Mouse (Mus musculus) thymus, adult 2 months (tissue): ENCODE data around the gene Bcl7a. TPM values are rescaled to one million over a fixed set of nuclear protein-coding genes. Genes with fewer than 3 reads are reported as not detected.

Experiments
- DNase-seq: peaks from one replicate; pipeline ENCODE4 v3.0.0; 2021
- H3K27ac ChIP-seq: fragments of 200-500 bp; 2 replicates; pipeline ENCODE4 v1.5.1; 2012; ENCODE audit warnings: low read length, control low read depth; ENCODE audit not compliant: control insufficient read depth, insufficient read depth
- H3K27me3 ChIP-seq: fragments of 200-500 bp; 2 replicates; pipeline ENCODE4 v1.6.1; 2012; ENCODE audit warnings: mild to moderate bottlenecking, low read length, moderate library complexity, mixed read lengths; ENCODE audit not compliant: control insufficient read depth, insufficient read depth
- H3K36me3 ChIP-seq: fragments of 200-500 bp; 2 replicates; pipeline ENCODE4 v1.6.1; 2012; ENCODE audit warnings: mild to moderate bottlenecking, low read length, moderate library complexity; ENCODE audit not compliant: control insufficient read depth, insufficient read depth
- H3K4me1 ChIP-seq: fragments of 200-500 bp; replicated peaks from 2 replicates; pipeline ENCODE4 v1.6.1; 2012; ENCODE audit warnings: low read length; ENCODE audit not compliant: control insufficient read depth, insufficient read depth
- H3K4me3 ChIP-seq: fragments of 200-500 bp; 2 replicates; pipeline ENCODE4 v1.5.1; 2012; ENCODE audit warnings: mild to moderate bottlenecking, low read length, control low read depth, moderate library complexity; ENCODE audit not compliant: control insufficient read depth, insufficient read depth
- CTCF ChIP-seq: fragments of 200-500 bp; IDR thresholded peaks from 2 replicates; pipeline ENCODE4 v1.5.1; 2012; ENCODE audit warnings: mild to moderate bottlenecking, control low read depth, low read length, moderate library complexity, borderline replicate concordance; ENCODE audit not compliant: control insufficient read depth, poor library complexity, insufficient read depth; ENCODE audit errors: extremely low read depth
- POLR2A ChIP-seq: fragments of 200-500 bp; IDR thresholded peaks from 2 replicates; pipeline ENCODE4 v1.6.1; 2012; ENCODE audit warnings: mild to moderate bottlenecking, low read length, control low read depth, moderate library complexity; ENCODE audit not compliant: control insufficient read depth, poor library complexity, insufficient read depth; ENCODE audit errors: extremely low read depth
- WGBS: fragments of 180-500 bp; shearing (Covaris S2); methylation state at CpG from one replicate; pipeline ENCODE4 v1.1.7; 2018; 5-methylcytosine and 5-hydroxymethylcytosine counted together
- polyA plus RNA-seq: library from polyadenylated mRNA; depleted of rRNA; stranded (reverse); fragments of >200 nt; gene quantifications from 2 replicates; pipeline ENCODE4 v1.2.3, GENCODE M21; 2012; rRNA removed

The Bcl7a gene
- 29.4 and 34.4 TPM in 2 replicates for polyA plus RNA-seq

DNA sequence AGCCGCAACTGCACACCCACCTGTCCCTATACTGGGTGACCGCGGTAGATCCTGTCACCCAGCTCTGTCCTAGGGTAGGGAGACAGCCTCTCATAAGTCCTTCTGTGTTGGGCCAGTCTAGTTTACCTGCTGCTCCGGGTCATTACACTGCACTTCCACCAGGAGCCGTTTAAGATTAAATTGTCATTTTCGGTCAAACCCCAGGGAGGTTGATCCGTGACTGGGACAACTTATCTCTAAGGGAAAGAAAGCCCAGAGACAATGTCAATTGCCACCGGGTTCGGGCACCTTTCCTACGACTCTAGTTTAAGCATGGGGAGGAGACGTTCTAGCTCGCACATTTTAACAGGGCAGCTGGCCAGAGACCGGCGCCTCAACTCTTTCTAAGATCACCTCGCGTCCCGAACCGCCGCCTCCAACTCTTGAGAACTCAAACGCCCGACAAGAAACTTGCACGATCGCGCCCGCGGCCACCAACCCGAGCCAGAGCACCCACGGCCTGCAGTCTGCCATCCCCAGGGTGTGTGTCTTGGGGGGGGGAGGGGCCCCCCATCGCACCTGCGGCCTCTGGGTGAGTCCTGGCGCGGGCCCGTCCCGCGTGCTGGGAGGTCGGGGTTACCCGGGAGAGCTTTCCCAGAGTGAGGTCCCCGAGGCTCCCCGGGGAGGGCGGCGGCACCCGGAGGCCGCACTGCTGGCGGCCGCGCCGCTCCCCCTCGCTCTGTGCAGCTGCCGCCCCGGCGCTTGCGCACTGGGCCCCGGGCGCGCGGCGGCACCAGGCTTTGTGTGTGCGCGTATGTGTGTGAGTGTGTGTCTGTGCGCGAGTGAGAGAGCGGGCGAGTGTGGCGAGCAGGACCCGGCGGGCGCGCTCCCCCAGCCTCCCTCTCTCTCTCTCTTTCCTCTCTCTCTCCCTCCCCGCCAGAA is at the start of gene Bcl7a:
Gene Bcl7a (plus strand): TSS at position 128 of the 921 bp plus-strand sequence.
- peak within 1 kb of the TSS; percentile 70 for H3K27ac ChIP-seq
- peak; percentile 79 for TF ChIP-seq POLR2A
- no peak for TF ChIP-seq CTCF
- WGBS: under 1% methylated on average over 67 of the region's 69 CpGs
- no peaks in the 10 kb centered on the region for H3K27me3 ChIP-seq
- DNase-seq: peak; percentile 94
- H3K36me3 ChIP-seq: no peaks in the 10 kb centered on the region
- peak within 1 kb of the TSS; percentile 75 for H3K4me3 ChIP-seq
- H3K4me1 ChIP-seq: peaks cover 20% of the 10 kb centered on the region

- Histone ChIP-seq H3K4me1 (no peaks in the 10 kb centered on the region), H3K27ac (no peak overlapping the region), H3K27me3 (no peaks in the 10 kb centered on the region), H3K36me3 (no peaks in the 10 kb centered on the region), H3K4me3 (no peak overlapping the region)
- DNase-seq: no peak
- 82% methylated on average over 9 of the region's 9 CpGs for WGBS
- TF ChIP-seq POLR2A: no peak
- no peak for TF ChIP-seq CTCF
Observed at GRCm38 (mm10) chr5:123294653-123295052, 49.0 kb upstream of the Bcl7a start.

DNA sequence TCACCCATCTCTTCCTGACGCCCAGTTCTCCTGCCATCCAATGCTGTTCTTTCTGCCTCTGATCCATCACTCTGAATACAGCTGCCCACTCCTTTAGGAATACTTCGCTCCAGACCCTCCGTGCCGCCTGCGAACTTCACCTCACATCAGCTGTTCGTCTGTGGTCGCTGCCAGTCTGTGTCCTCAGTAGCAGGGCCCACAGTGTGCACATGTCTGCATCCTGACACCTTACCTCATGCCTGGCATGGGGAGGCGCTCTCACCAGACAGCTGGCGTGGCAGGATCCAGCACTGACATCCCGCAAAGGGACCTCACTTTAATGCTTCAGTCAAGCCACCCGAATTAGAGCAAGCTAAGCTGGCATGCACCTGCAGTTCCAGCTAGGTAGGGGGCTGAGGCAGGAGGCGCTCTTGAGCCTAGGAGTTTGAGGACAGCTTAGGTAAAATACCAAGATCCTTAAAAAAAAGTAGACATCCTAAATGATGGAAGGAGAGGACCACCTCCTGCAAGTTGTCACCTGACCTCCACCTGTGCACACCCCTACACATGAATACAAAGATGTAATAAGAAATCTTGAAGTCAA is 47.3 kb upstream of the Bcl7a start:
- no peaks in the 10 kb centered on the region for H3K36me3 ChIP-seq

DNA sequence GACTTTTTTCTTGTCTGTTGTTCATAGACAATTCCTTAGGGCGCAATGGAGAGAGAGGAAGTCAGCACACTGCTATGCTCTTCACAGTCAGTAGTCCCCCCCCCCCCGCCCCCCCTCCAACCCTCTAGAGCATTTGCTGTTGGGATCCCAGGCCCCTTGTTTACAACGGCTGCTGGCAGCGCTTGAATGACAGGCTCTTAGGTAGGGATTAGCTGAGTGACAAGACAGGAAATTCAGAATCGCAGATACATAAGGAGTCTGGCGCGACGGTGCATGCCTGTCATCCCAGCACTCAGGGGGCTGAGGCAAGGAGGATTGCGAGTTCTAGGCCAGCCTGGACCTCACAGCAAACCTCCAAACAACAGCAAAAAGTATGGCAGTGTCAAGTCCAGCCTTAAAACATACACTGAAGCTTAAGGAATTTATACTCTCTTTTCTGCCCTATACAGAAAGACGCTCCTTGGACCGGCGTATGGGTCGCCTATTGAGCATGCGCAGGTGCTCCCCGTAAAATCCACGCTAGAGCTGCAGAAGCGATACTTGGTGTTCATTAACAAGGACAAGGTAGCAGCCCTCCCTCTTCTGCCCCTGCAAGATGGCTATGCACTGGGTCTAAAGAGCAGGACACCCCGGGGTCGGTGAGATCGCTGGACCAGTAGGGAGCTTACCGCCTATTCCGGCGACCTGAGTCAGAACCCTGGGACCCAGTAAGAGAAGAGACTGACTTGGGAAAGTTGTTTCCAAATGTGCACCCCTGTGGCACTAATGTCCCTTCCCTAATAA is 46.5 kb upstream of the Bcl7a start:
- H3K27me3 ChIP-seq: no peaks in the 10 kb centered on the region
- no peak overlapping the region for H3K4me3 ChIP-seq
- H3K27ac ChIP-seq: no peak overlapping the region
- H3K36me3 ChIP-seq: no peaks in the 10 kb centered on the region
- 79% methylated on average over 23 of the region's 23 CpGs for WGBS
- H3K4me1 ChIP-seq: no peaks in the 10 kb centered on the region
- TF ChIP-seq CTCF (no peak), POLR2A (no peak)
- DNase-seq: no peak

More for the DNA sequence above, 47.3 kb upstream of the Bcl7a start:
- TF ChIP-seq CTCF (peak; percentile 41; the same call in 1 of the 2 replicates), POLR2A (no peak)
- WGBS: 78% methylated on average over 12 of the region's 12 CpGs
- DNase-seq: peak; percentile 47
- Histone ChIP-seq H3K27me3 (no peaks in the 10 kb centered on the region), H3K27ac (no peak overlapping the region), H3K4me1 (no peaks in the 10 kb centered on the region), H3K4me3 (no peak overlapping the region)

DNA sequence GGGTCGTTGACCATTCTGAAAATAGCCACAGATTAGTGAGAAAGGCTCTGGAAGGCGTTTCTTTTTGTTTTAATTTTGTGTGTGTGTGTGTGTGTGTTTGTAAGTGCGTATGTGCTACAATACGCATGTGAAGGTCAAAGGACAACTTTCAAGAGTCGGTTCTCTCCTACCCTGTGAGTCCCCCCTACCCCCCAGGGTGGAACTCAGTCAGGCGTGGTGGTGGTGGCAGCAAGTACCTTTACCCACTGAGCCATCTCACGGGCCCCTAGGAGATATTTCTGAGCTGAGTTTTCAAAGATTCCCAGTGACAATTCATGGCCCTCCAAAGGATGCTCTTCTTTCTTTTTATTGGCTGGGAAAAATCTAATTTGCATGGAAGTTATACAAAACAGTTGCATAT is 45.8 kb upstream of the Bcl7a start:
- 91% methylated on average over 7 of the region's 7 CpGs for WGBS
- Histone ChIP-seq H3K27ac (no peak overlapping the region), H3K4me1 (no peaks in the 10 kb centered on the region), H3K4me3 (no peak overlapping the region), H3K27me3 (no peaks in the 10 kb centered on the region), H3K36me3 (no peaks in the 10 kb centered on the region)
- no peak for DNase-seq
- TF ChIP-seq POLR2A (no peak), CTCF (no peak)

GRCm38 (mm10) chr5:123298526-123298925 is 45.1 kb upstream of the Bcl7a start:
- TF ChIP-seq CTCF (no peak), POLR2A (no peak)
- DNase-seq: peak; percentile 26
- Histone ChIP-seq H3K27ac (no peak overlapping the region), H3K36me3 (no peaks in the 10 kb centered on the region), H3K4me3 (no peak overlapping the region), H3K4me1 (no peaks in the 10 kb centered on the region), H3K27me3 (no peaks in the 10 kb centered on the region)
- 95% methylated on average over 6 of the region's 6 CpGs for WGBS
